Mouse (Mus musculus): ENCODE data around the gene Hhipl2.
"Not testable (repeated sequence)": the region's sequence is repeated elsewhere in the genome, so short reads cannot be mapped to it uniquely, and the experiment has no call there.

DNA sequence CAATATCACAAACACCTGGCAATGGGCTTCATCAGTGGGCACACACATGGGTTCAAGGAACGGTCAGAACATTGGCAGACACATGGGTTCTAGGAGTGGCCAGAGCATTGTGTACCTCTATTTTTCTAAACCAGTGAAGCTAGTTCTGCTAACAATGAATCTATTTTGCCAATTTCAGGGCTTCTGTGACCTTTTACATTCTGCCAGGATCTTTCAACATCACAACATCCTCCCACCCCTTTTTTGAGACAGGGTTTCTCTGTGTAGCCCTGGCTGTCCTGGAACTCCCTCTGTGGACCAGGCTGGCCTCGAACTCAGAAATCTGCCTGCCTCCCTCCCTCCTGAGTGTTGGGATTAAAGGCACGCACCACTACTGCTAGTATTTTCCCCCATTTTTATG, 30.6 kb upstream of the Hhipl2 start:
- TF ChIP-seq POLR2A (IDR thresholded peaks at IDR 0.05; ENCODE audit: insufficient read depth, low read length); CTCF (IDR thresholded peaks at IDR 0.05; ENCODE audit: low read depth, low read length): not testable (repeated sequence)

All from ES-Bruce4 (cell line).